Mouse (Mus musculus): Measurements from ENCODE around the gene Uhrf1.

DNA sequence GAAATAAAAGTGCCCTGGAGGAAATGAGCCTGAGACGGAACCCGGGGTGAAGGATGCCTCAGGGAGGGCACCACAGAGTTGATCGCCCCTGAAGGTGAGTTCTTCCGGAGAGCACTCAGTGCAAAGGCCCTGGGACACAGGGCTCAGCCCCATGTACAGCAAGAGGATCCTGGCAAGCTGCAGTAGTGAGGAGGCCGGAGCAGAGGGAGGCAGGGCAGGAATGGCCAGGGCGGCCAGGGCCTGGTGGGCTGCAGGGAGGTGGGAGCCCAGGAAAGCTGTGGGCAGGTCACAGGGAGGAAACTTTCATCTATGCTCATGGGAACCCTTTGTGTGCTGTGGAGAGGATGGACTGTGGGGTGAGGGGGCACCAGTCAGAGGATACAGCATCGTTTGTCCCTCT is 29.6 kb upstream of the Uhrf1 start:
- no peak for TF ChIP-seq CTCF (conservative IDR thresholded peaks at IDR 0.05; ENCODE audit: low read length)
- TF ChIP-seq POU5F1 (IDR thresholded peaks at IDR 0.05; ENCODE audit: borderline replicate concordance, low read length), result no peak
- no peak for TF ChIP-seq NANOG (IDR thresholded peaks at IDR 0.05; ENCODE audit: borderline replicate concordance, low read length)
